Mouse (Mus musculus): ENCODE measurements around the gene Caskin1. TPM values are rescaled to one million over a fixed set of nuclear protein-coding genes. Genes with fewer than 3 reads are reported as not detected.

The Caskin1 gene
- total RNA-seq, 1 experiment from 2014 or later = 60.8 TPM

- DNase-seq = no peak
Measured at GRCm38 (mm10) chr17:24495443-24495842, 7.0 kb downstream of the Caskin1 start.

- DNase-seq = no peak
Measured at GRCm38 (mm10) chr17:24496026-24496425, 7.6 kb downstream of the Caskin1 start.

GRCm38 (mm10) chr17:24502208-24502607, 13.8 kb downstream of the Caskin1 start:
- DNase-seq = no peak

- no peak for DNase-seq
Measured at GRCm38 (mm10) chr17:24504085-24504484, 15.7 kb downstream of the Caskin1 start.

- DNase-seq = no peak
Measured at GRCm38 (mm10) chr17:24505286-24505955, 17.0 kb downstream of the Caskin1 start.

GRCm38 (mm10) chr17:24506332-24507070, 18.1 kb downstream of the Caskin1 start:
- DNase-seq = peak; percentile 55

- DNase-seq = no peak
Measured at GRCm38 (mm10) chr17:24507129-24507664, 18.8 kb downstream of the Caskin1 start.

- no peak for DNase-seq
Measured at GRCm38 (mm10) chr17:24507806-24508460, 19.5 kb downstream of the Caskin1 start.

GRCm38 (mm10) chr17:24513609-24514008, 25.2 kb downstream of the Caskin1 start:
- peak; percentile 63 for DNase-seq

GRCm38 (mm10) chr17:24514270-24515257, 26.2 kb downstream of the Caskin1 start:
- no peak for DNase-seq

GRCm38 (mm10) chr17:24520450-24520849, 32.0 kb downstream of the Caskin1 start:
- no peak for DNase-seq

GRCm38 (mm10) chr17:24524734-24525133, 36.3 kb downstream of the Caskin1 start:
- DNase-seq = no peak

- no peak for DNase-seq
Measured at GRCm38 (mm10) chr17:24527315-24527714, 38.9 kb downstream of the Caskin1 start.

- peak; percentile 85 for DNase-seq
Measured at GRCm38 (mm10) chr17:24527723-24528559, 39.5 kb downstream of the Caskin1 start, which contains the start of gene Traf7. Traf7 (minus strand) TSS chr17:24527938.

- no peak for DNase-seq
Measured at GRCm38 (mm10) chr17:24528560-24528918, 40.1 kb downstream of the Caskin1 start.

GRCm38 (mm10) chr17:24529007-24529451, 40.6 kb downstream of the Caskin1 start:
- peak; percentile 48 for DNase-seq

- no peak for DNase-seq
Measured at GRCm38 (mm10) chr17:24529883-24530282, 41.5 kb downstream of the Caskin1 start.

- DNase-seq = no peak
Measured at GRCm38 (mm10) chr17:24530361-24531050, 42.1 kb downstream of the Caskin1 start.

- DNase-seq = no peak
Measured at GRCm38 (mm10) chr17:24531064-24531463, 42.7 kb downstream of the Caskin1 start.

GRCm38 (mm10) chr17:24532045-24532444, 43.6 kb downstream of the Caskin1 start:
- no peak for DNase-seq

Measured in adrenal gland, postnatal 25 days (tissue).